26 mouse cellular contexts compared by ENCODE assay signal in the genomic region with DNA sequence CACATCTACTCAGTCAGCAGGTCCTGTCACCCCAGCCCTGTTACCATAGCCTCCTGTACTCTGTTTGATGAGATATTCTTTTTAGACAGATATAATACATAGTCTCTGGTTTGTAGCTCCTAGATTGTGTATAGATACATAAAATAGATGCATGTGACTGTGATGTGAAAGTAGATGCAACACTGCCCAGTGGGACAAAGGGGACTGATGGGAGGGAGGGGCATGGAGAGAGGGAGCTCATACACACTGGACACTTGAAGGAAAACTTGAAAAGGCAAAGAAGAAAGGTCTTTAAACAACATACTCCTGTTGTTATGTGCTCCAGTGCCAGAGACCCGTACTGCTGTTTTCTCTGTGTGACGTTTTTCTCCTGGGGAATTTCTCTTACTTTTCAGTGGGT. TPM values are rescaled to one million over a fixed set of nuclear protein-coding genes. Genes with fewer than 3 reads are reported as not detected.
DNase-seq lines count a peak whose midpoint lies in the region; ATAC-seq and TF ChIP-seq lines count a peak whose summit lies in the region.
"Had no signal": no experiment of that assay in that cellular context is flagged by ENCODE, and none has a peak within 500 bp of the region (broad histone marks: within the 10 kb centered on the region; RNA-seq: fewer than 3 reads in every experiment).

No protein-coding gene starts in this region.

- no peak for TF ChIP-seq POLR2A in liver, adult 2 months (IDR thresholded peaks at IDR 0.05; ENCODE audit: extremely low read depth, insufficient read depth, low read length)

- no peak for TF ChIP-seq CTCF in heart, postnatal 0 days (IDR thresholded peaks at IDR 0.05; ENCODE audit: low read depth)
- no peak for TF ChIP-seq CTCF in liver, adult 2 months (IDR thresholded peaks at IDR 0.05; ENCODE audit: low read depth, low read length)

- intact Hi-C loops in heart, postnatal 14 days (cut with DNase I) = no loop called here

- no peak for ATAC-seq in heart, postnatal 0 days (ENCODE audit: insufficient read depth, low read depth)
- ATAC-seq in cerebellum, adult (ENCODE audit: insufficient number of reproducible peaks, low FRiP score, low TSS enrichment) = no peak
- ATAC-seq: forebrain, embryonic 14.5 days had no signal

- WGBS in heart, postnatal 0 days = 79% methylated on average over 2 of the region's 2 CpGs
- 69% methylated on average over 2 of the region's 2 CpGs for WGBS in liver, adult 2 months

- no peaks in the 10 kb centered on the region for H3K27me3 ChIP-seq in heart, postnatal 0 days (ENCODE audit: control insufficient read depth, insufficient read depth, low read length)
- no peaks in the 10 kb centered on the region for H3K27me3 ChIP-seq in liver, adult 2 months (ENCODE audit: control insufficient read depth, insufficient read depth, low read length)
- H3K27me3 ChIP-seq: embryonic facial prominence, embryonic 12.5 days; heart, embryonic 15.5 days; hindbrain, embryonic 13.5 days; limb, embryonic 12.5 days; liver, embryonic 13.5 days; neural tube, embryonic 15.5 days had no signal

- H3K36me3 ChIP-seq in heart, postnatal 0 days (replicated peaks; ENCODE audit: control insufficient read depth, insufficient read depth, low read length) = peaks cover 13% of the 10 kb centered on the region; the same call in 1 of the 2 replicates
- H3K36me3 ChIP-seq in liver, adult 2 months (ENCODE audit: control insufficient read depth, insufficient read depth, low read length) = peaks cover 8% of the 10 kb centered on the region; the same call in 1 of the 2 replicates

- H3K4me2 ChIP-seq in heart, postnatal 0 days (ENCODE audit: low read depth, low read length) = no peak overlapping the region
- H3K4me2 ChIP-seq: embryonic facial prominence, embryonic 12.5 days; heart, embryonic 15.5 days; hindbrain, embryonic 13.5 days; limb, embryonic 12.5 days; liver, embryonic 13.5 days; lung, embryonic 14.5 days; neural tube, embryonic 15.5 days had no signal

- H3K79me2 ChIP-seq in liver, adult 2 months (ENCODE audit: control insufficient read depth, insufficient read depth, low read length) = peaks cover 21% of the 10 kb centered on the region; the same call in 1 of the 2 replicates

- TF ChIP-seq EP300 in heart, postnatal 0 days (IDR thresholded peaks at IDR 0.05; ENCODE audit: low read depth) = no peak

- H3K9me3 ChIP-seq in heart, postnatal 0 days (replicated peaks; ENCODE audit: control insufficient read depth, low read length) = no peaks in the 10 kb centered on the region
- H3K9me3 ChIP-seq: embryonic facial prominence, embryonic 12.5 days; heart, embryonic 15.5 days; hindbrain, embryonic 13.5 days; limb, embryonic 12.5 days; liver, embryonic 13.5 days; neural tube, embryonic 15.5 days had no signal

- DNase-seq in heart, postnatal 0 days (ENCODE audit: low spot score) = no peak
- no peak for DNase-seq in heart, postnatal 14 days
- peak; percentile 38 for DNase-seq in liver, adult 2 months (ENCODE audit: extremely low read depth, low read depth, low spot score)
- no peak for DNase-seq in liver
- peak; percentile 65 for DNase-seq in adipocyte (ENCODE audit: low spot score)
- DNase-seq: B cell, adult 2 months; cerebellum, adult 11-12 months; cerebellum, adult 9-11 months; embryo, embryonic 11 days; gastrocnemius, postnatal 25 days; heart, postnatal 4 days; liver, embryonic 13.5 days; midbrain, embryonic 14.5 days; thymus, adult 18-20 months; thymus, postnatal 25 days had no signal

- no peak overlapping the region for H3K4me3 ChIP-seq in heart, postnatal 0 days (ENCODE audit: low read depth, low read length)
- no peak overlapping the region for H3K4me3 ChIP-seq in liver, adult 2 months (ENCODE audit: insufficient read depth, low read depth, low read length)
- no peak overlapping the region for H3K4me3 ChIP-seq in brown adipose tissue, adult 24 weeks (ENCODE audit: insufficient read depth, low read depth, low read length)
- H3K4me3 ChIP-seq: embryonic facial prominence, embryonic 12.5 days; heart, embryonic 15.5 days; hindbrain, embryonic 13.5 days; left cerebral cortex, adult 2 months; limb, embryonic 12.5 days; liver, embryonic 13.5 days; neural tube, embryonic 15.5 days had no signal

- no peak overlapping the region for H3K9ac ChIP-seq in heart, postnatal 0 days (replicated peaks; ENCODE audit: low read depth, low read length)
- H3K9ac ChIP-seq in liver, adult 2 months (ENCODE audit: low read depth, low read length) = no peak overlapping the region
- H3K9ac ChIP-seq: embryonic facial prominence, embryonic 12.5 days; heart, embryonic 15.5 days; hindbrain, embryonic 13.5 days; limb, embryonic 12.5 days; liver, embryonic 13.5 days; lung, embryonic 14.5 days; neural tube, embryonic 15.5 days had no signal

- peak overlapping the region; percentile 16; the same call in 1 of the 2 replicates for H3K27ac ChIP-seq in heart, postnatal 0 days (ENCODE audit: low read depth)
- peak overlapping the region; percentile 75 for H3K27ac ChIP-seq in liver, adult 2 months (replicated peaks; ENCODE audit: insufficient read depth, low read depth, low read length)
- H3K27ac ChIP-seq in brown adipose tissue, adult 24 weeks (replicated peaks; ENCODE audit: low read depth, low read length) = peak overlapping the region; percentile 69
- H3K27ac ChIP-seq: embryonic facial prominence, embryonic 12.5 days; heart, embryonic 15.5 days; hindbrain, embryonic 13.5 days; left cerebral cortex, adult 2 months; limb, embryonic 12.5 days; liver, embryonic 13.5 days; neural tube, embryonic 15.5 days; stomach, postnatal 0 days had no signal

- peaks cover 16% of the 10 kb centered on the region for H3K4me1 ChIP-seq in heart, postnatal 0 days (ENCODE audit: control insufficient read depth, insufficient read depth)
- H3K4me1 ChIP-seq in liver, adult 2 months (ENCODE audit: control insufficient read depth, insufficient read depth, low read length) = peaks cover 17% of the 10 kb centered on the region
- peaks cover 27% of the 10 kb centered on the region for H3K4me1 ChIP-seq in brown adipose tissue, adult 24 weeks (ENCODE audit: control insufficient read depth, insufficient read depth, insufficient read length, low read length)

RNA-seq across cellular contexts. Expression of a gene that starts 7.4 kb away (rescaled TPM):
- 18.0 and 20.3 TPM in 2 replicates for total RNA-seq in heart, postnatal 0 days (2014; rRNA removed; ENCODE audit: low replicate concordance)
- 9.9 and 10.4 TPM in 2 replicates for polyA plus RNA-seq in heart, postnatal 0 days (2015; fragmentation: Nextera tagmentation; extraction: Ambion mirVana)
- total RNA-seq in heart, postnatal 14 days (2021) = 10 to 100 TPM; 22.9 to 23.2 TPM
- 9.8 and 9.9 TPM in 2 replicates for total RNA-seq in liver, adult 2 months (2014; rRNA removed)
- 6.3 TPM in 2 replicates for polyA plus RNA-seq in liver, adult 2 months (2012; rRNA removed)
- polyA plus RNA-seq in brown adipose tissue, adult 24 weeks (2012; ENCODE audit: insufficient read depth, insufficient read length, missing spikeins) = 23.3 and 24.1 TPM in 2 replicates

RNA-seq across cellular contexts. Expression of a gene that starts 59.0 kb away (rescaled TPM):
- 62.4 and 68.5 TPM in 2 replicates for total RNA-seq in heart, postnatal 0 days (2014; rRNA removed; ENCODE audit: low replicate concordance)
- polyA plus RNA-seq in heart, postnatal 0 days (2015; fragmentation: Nextera tagmentation; extraction: Ambion mirVana) = 69.8 and 73.0 TPM in 2 replicates
- total RNA-seq in heart, postnatal 14 days (2021) = 10 to 100 TPM; 30.9 to 34.3 TPM
- 26.4 and 28.9 TPM in 2 replicates for total RNA-seq in liver, adult 2 months (2014; rRNA removed)
- 5.8 and 6.0 TPM in 2 replicates for polyA plus RNA-seq in liver, adult 2 months (2012; rRNA removed)
- 23.1 and 36.8 TPM in 2 replicates for polyA plus RNA-seq in brown adipose tissue, adult 24 weeks (2012; ENCODE audit: insufficient read depth, insufficient read length, missing spikeins)

Comparison
In these comparisons a context has a peak if more than half of its experiments do, and no peak if none do; other contexts are left out.
1. DNase-seq: peak in liver, adult 2 months (single experiment) and adipocyte (single experiment); none in heart, postnatal 0 days (single experiment), heart, postnatal 14 days (0 of 2) and liver (single experiment).
2. H3K27ac ChIP-seq: peak in every context shown above with its lines; median percentile 75 in liver, adult 2 months; 69 in brown adipose tissue, adult 24 weeks; 16 in heart, postnatal 0 days.